Mouse (Mus musculus) kidney, adult 2 months (tissue): ENCODE data around the gene Rbbp5.

Experiments used
- CTCF ChIP-seq: fragments of 200-500 bp; conservative IDR thresholded peaks from 2 replicates; pipeline ENCODE4 v1.5.1; 2011; ENCODE audit warnings: low read depth, mild to moderate bottlenecking, control low read depth, low read length, moderate library complexity, mixed read lengths; ENCODE audit not compliant: insufficient read depth, insufficient read length
- POLR2A ChIP-seq: fragments of 200-500 bp; IDR thresholded peaks from one replicate; pipeline ENCODE4 v1.6.1; 2011; ENCODE audit warnings: low read depth, low read length, control low read depth

- TF ChIP-seq POLR2A (no peak), CTCF (no peak)
Observed at GRCm38 (mm10) chr1:132430818-132431217, 46.3 kb upstream of the Rbbp5 start.
